Mouse (Mus musculus): ENCODE measurements around the gene Nup133.
A peak's percentile ranks its signal among the peaks of the same experiment; 100 is the strongest.

The Nup133 gene

DNA sequence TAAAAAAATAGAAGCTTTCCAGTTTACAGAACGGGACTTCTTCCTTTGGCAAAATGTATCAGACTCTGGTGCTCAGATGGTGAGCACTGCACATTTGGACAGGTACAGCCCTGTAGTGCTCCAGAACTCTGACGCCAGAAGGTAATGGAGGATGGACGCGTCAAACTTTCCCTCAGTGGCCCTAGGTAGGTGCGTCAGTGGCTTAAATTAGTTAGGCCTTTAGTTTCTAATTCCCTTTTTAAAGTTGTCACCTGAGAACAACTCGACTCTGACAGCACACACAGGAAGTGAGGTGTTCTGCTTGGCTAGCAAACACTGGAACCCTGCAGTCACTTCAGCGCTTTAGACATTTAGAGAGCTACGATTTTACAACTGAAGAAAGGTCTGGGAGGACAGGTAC is 4.6 kb upstream of the Nup133 start:
- DNase-seq (ENCODE audit: low spot score in 2 of 2): no peak

DNA sequence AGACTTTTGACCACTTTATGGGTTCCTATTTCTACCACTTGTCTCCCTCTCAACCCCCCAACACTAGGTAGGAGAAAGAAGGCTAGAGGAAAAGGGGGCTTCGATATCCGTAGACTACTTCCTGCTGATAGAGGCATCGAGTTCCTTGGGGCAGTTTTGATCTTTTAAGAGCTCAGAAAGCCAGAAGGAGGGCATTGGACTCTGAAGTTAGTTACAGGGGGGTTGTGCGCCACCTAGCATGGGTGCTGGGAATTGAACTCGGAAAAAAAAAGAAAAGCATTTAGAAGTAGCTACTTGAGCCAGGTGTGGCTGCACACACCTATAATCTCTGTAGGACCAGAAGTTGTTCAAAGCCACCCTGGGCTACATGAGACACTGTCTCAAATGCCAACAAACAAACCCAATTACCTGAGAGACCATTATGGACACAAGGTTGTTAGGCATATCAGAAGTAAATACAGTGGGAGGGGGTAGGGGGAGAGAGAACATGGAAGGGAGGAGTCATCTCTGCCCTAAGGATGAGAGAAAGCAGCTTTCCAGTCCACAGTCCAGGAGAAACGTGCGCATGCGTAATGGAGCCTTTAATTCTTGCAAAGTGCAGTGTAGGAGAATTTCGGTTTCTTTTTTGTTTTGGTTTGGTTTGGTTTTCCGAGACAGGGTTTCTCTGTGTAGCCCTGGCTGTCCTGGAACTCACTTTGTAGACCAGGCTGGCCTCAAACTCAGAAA is 1.2 kb upstream of the Nup133 start:
- DNase-seq (ENCODE audit: low spot score in 2 of 2): peak; percentile 53 to 67

DNA sequence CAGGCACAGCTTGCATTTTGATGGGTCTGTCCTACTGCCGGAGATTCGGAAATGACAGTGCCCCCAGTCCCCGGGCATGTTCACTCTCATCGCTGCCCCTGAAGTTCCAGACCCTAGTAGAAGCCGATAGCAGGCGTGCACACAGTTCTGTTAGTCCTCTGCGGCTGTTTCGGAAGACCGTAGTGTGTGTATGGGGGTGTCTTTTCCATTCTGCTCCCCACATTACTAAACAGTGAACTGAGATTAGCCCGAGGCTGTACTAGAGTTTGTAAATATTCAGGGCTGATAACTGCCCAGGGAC is 571 bp upstream of the Nup133 start:
- DNase-seq (ENCODE audit: low spot score in 2 of 2): no peak

DNA sequence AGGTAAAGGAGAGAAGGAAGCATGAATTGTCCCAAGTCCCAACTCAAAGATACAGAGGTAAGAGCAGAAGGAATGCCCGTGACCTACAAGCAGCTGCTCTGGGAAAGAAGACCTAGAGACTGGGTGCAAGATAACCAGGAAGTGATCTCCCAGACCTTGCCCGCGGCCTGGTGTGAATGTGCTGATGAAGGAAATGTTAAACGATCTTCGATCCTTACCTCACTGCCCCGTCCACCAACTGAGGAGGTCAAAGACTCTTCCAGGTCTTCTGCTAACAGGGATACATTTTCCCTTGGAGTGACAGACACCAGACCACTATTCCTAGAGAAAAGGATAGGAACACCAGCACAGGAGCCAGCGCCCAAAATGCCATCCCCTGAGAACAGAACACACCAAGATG is 20.0 kb downstream of the Nup133 start:
- no peak for DNase-seq (ENCODE audit: low spot score in 2 of 2)

DNA sequence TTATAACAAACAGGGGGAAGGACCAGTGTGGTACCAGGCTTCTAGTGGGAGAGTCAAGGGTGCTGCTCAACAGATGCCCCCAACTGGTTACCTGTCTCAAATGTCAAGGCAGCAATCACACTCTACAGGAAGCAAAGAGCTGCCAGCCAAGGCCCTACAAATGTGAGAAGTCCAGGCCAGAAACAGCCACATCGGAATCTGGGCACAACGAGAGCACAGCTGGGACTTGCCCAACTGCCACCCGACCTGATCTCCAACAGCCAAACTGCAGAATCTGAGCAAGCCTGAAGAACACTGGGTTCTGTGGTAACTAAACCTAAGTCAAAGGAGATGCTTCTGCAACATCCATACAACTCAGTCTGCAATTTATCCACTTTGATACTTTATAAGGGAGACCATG is 23.4 kb downstream of the Nup133 start:
- DNase-seq (ENCODE audit: low spot score in 2 of 2): no peak

DNA sequence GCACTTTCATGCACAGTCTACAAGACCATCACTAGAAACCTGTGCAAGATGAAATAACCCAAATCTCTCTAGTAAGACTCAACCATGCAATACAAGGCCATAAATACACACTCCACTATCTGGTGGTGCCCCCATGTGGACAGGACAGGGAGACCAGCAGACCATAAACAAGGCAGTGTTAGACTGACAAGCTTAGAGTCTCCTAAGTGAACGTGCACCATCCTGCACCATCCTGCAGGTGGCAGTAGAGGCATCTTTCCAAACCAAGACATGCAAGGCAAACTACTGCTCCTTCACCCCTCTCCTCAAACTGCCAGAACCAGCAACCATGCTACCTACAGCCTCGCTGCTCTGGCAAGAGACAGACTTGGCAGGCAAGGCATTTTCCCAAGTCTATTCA is 24.3 kb downstream of the Nup133 start:
- DNase-seq (ENCODE audit: low spot score in 2 of 2): peak; percentile 90 to 92

DNA sequence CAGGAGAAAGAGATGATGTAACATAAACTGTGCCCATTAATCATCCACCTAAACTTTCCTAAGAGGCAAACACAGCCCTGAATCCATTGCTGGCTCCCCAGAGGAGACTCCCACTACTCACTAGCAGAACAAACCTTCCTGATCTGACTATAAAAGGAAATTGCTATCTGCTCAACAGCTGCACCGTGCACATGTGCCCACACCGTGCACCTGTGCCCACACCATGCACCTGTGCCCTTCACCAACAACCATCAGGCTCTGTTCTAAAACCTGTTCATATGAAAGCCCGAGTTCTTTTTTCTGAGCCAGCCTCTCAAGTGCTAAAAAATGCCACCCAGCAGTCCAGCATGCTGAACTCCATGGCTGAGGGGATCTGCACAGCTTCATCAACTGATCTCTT is 34.4 kb downstream of the Nup133 start:
- no peak for DNase-seq (ENCODE audit: low spot score in 2 of 2)

DNA sequence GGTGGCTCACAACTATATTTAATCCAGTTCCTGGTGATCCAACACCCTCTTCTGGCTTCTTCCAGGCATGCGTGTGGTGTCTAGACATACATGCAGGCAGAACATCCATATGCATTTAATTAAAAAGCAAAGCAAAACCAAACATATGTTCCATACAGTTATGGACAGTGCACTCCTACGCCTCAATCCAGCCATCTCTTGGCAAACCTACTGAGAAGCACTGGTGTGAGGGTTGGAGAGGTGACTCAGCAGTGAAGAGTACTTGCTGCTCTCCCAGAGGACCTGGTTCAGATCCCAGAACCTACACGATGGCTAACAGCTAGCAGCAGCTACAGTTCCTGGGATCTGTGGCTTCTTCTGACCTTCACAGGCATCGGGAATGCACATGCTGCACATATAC is 36.8 kb downstream of the Nup133 start:
- DNase-seq (ENCODE audit: low spot score in 2 of 2): peak; percentile 50 to 54

DNA sequence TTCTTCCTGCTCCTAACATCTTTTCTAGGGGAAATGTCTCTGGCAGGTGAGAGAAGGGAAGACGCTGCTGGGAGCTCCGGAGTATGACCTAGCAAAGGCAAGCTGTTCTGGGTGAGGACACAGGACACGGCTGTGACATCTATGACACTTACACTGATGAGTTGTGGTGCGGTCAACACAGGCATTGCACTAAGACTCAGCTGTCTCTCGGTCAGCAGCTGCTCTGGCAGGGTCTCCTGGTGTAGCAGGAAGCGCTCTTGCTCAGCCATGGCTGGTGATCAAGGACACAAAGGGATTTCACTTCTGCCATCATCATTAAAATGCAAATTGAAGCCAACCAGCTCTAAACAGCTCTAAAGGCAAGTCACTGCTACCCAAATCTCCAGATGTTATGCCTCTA is 41.5 kb downstream of the Nup133 start:
- no peak for DNase-seq (ENCODE audit: low spot score in 2 of 2)

DNA sequence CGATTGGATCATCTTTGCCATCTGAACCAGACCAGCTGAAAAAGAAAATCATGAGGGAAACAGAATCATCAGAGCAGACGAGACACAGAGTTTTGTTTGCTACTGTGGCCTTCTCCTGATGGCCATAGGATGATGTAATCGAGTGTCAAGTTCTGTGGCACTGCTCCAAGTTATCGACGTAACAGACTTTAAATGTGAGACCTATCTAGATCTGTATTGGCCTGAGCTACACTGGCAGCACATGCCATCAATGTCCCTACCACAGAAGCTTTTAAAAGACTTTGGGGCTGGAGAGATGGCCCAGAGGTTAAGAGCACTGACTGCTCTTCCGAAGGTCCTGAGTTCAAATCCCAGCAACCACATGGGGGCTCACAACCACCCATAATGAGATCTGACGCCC is 46.4 kb downstream of the Nup133 start:
- no peak for DNase-seq (ENCODE audit: low spot score in 2 of 2)

DNA sequence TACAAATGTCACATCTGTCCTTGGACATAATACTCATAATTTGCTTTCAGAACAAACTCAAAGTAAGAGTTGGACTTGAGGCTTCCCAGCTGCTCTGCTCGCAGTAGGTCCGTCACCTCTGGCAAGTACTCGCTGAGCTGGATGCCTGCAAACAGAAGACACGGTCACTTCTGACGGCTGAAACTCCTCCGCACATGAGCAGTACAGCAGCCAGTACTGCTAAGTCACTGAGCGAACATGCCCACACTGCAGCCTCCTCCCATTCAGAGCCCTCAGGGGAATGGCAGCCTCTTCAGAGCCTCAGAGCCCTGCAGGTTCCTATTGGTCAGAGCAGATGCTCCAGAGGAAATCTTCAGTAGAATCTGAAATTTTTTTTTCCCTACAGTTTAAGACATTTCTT is 49.7 kb downstream of the Nup133 start:
- DNase-seq (ENCODE audit: low spot score in 2 of 2): no peak

DNA sequence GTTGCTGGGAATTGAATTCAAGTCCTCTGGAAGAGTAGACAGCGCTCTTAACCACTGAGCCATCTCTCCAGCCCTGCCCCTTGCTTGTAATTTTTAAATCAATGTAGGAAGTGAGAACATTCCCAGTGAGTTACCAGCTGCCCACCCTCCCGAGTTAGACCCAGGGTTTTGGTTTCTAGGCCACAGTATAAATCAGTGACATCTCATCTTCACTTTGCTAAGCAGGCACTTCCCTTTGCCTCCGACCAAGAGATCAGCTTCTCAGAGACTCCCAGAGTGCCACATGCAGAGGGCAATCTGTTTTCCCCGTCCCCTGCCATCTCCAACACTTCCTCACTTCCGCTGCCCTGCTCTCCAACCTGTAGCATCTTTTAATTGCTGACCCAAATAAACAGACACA is 50.5 kb downstream of the Nup133 start:
- DNase-seq (ENCODE audit: low spot score in 2 of 2): no peak

DNA sequence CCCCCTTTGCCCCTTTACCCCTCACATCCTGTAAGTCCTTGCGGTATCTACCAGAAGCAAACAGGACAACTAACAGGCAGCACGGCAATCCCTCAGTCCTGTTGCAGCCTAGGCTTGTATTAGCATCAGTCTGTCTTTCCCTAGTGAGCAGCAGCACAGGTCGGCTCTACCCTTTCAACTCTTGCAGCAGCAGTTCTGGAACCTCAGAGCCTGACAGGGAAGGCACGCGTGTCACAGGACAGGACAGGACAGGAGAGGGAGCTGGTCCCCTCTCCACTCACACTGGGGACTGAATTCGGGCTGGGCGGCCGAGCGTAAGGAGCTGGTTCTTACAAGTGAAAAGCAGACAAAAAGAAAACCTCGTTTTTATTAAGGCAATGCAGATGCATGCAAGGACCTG is 52.3 kb downstream of the Nup133 start:
- no peak for DNase-seq (ENCODE audit: low spot score in 2 of 2)

DNA sequence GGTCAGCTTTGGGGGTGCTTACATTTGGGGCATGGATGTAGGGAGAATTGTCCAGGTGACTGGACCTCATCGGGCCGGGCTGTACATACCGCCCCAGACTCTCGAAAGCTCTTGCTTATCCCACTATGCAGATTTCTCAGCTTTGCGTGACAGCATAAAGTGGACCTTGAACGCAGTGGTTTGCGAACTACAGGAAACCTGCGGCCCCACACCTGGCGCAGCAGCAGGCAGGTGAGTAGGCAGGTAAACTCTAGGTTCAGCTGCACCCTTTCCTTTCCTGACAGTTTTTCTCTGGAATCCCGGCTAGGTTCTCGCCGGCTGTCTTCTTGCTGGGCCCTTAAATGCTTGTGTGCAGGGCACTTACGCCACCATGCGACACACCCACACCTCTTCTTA is 52.7 kb downstream of the Nup133 start:
- DNase-seq (ENCODE audit: low spot score in 2 of 2): no peak

DNA sequence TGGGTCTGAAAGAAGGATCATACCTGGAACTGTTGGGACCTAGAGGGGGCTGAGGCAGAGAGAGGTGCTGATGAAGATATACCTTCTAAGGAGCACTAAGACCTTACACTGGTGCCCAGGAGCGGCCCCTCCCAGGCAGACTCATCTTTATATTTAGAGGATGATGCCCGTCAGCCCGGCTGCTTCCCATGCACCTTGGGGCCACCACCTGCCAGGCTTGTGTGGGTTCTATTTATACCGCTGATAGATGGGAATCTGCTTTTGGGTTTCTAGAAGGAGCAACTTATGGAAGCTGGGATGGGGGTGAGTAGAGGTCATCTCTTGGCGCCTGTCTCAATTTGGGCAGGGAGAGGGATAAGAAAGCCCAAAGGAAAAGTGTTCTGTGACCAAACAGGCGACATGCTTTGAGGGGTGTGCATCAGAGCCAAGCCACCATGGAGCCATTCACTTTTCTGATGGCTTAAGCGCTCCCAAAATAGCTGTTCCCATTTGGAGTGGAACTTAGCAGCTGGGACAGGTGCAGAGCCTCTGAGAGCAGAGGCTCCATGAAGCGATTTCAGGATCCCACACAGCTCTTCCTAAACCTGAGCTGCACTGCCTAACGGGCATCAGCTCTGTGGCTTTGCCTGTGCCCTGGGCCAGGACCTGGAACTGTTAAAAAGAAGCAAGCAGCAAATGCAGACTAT is 53.2 kb downstream of the Nup133 start:
- DNase-seq (ENCODE audit: low spot score in 2 of 2): no peak

DNA sequence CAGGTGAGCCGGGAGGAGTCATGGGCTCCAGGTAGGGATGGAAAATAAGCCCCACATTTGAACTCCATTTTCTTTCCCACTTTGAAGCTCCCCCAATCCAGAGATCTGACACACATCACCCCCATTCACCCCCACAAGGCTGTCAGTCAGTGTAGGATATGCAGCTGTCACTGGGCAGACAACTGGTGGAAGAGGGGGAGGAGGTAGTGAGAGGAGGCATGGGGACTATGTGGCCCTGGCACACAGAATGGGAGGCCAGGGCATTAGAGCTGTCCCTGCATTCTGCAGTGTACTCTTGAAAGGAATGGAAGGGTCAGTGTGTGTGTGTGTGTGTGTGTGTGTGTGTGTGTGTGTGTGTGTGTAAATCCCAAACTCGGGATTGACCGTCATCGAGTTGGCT is 53.8 kb downstream of the Nup133 start:
- DNase-seq (ENCODE audit: low spot score in 2 of 2): no peak

DNA sequence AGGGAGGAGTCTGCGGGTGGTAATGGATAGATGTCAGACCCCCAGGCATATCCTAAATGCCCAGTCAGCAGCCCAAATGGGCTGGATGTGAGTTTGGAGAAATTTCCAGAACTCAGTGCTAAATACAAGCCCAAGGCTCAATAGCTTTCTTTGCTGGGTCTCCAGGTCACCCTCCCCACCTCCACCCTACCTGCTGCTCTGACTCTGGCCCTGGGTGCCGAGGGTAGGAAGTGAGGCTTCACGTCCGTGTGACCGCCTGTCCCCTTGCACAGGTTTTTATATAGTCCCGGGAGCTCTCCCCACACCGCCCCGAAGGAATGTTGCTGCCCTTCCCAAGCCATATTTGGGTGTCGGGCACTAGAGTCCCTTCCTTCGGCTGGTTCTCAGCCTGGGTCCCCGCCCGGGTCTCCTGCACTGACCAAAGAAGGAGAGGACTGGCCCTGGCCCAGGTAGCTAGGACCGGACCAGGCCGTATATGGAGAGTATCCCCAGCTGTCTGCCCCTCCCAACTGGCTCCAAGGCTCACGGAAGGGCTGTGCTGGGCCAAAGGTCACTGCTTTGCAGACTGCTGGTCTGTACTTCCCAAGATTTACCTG is 54.5 kb downstream of the Nup133 start, which contains the start of gene Acta1:
Gene Acta1, minus strand, starts transcription at position 250 of the 596 bp plus-strand sequence.
- DNase-seq (ENCODE audit: low spot score in 2 of 2): no peak

DNA sequence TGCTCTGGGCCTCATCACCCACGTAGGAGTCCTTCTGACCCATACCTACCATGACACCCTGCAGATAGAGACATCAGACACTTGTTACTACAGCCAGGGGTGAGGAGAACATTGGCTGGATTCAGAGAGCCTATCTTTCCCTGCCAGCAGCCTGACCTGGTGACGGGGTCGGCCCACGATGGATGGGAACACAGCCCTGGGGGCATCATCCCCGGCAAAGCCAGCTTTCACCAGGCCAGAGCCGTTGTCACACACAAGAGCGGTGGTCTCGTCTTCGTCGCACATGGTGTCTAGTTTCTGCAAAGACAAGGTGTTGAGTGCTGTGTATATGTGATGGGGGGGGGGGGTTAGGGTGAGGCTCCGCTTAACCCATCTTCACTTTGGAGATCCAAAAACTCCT is 55.7 kb downstream of the Nup133 start:
- DNase-seq (ENCODE audit: low spot score in 2 of 2): no peak

DNA sequence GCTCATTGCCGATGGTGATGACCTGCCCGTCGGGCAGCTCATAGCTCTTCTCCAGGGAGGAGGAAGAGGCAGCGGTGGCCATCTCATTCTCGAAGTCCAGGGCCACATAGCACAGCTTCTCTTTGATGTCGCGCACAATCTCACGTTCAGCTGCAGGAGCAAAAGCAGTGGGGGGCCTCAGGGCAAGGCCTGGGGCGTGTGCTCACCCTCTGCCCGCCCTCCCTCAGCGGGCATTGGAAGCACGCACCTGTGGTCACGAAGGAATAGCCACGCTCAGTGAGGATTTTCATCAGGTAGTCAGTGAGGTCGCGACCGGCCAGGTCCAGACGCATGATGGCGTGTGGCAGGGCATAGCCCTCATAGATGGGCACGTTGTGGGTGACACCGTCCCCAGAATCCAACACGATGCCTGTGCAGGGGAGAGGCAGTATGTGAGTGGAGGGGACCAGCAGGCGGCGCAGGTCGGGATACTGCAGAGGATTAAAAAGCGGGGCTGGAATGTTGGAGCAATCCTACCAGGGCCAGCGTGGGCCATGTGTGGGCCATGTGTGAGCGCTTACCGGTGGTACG is 56.4 kb downstream of the Nup133 start:
- DNase-seq (ENCODE audit: low spot score in 2 of 2): no peak

DNA sequence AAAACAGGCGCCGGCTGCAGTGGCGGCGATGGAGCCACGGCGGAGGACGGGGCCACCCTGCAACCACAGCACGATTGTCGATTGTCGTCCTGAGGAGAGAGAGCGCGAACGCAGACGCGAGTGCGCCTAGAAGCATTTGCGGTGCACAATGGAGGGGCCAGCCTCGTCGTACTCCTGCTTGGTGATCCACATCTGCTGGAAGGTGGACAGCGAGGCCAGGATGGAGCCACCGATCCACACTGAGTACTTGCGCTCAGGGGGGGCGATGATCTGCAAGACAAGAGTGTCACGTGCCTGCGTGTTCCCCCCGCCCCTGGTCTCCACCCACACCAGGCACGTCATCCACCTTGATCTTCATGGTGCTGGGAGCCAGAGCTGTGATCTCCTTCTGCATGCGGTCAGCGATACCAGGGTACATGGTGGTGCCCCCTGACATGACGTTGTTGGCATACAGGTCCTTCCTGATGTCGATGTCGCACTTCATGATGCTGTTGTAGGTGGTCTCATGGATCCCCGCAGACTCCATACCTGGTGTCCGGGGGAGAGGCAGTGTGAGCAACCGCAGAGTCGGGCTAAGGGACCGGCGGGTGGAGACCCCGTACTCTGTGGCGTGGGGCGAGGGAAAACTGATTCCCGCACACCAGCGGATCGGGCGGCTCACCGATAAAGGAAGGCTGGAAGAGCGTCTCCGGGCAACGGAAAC is 57.0 kb downstream of the Nup133 start:
- peak; percentile 88 to 91 for DNase-seq (ENCODE audit: low spot score in 2 of 2)

DNA sequence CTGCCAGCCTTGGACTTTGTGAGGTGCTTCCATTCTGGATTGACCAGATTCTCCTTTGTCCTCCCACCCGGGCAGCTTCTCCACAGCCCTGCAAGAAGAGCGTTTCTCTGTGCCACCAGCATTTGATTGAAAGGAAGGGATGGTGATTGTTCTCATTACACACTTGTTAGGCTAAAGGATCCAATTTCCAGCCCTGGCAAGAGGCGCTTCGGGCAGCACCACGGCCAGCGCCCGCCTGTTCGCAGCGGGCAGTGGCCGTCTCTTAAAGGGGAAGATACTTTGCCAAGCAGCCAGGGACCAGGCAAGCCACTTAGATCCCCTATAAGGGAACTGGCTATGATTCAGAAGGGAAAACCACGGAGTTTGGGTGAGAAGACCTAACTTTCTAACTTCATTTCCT is 57.8 kb downstream of the Nup133 start:
- no peak for DNase-seq (ENCODE audit: low spot score in 2 of 2)

DNA sequence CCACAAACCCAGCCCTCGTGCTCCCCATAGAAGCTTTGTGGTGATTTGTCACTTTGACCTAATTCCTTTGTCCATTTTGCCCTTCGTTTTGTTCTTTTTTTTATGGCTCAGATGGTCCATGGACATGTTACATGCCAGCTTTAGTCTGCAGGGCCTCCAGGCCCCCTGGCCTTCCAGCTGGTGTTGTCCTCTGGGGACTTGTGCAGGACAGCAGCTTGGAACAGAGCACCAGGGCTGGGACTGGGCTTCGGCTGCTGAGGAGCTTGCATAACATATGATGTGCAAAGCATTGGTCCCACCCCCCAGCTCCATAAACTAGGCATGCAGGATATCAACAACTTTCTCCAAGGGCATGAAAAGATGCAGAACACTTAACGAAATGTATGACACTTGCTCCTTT is 59.3 kb downstream of the Nup133 start:
- no peak for DNase-seq (ENCODE audit: low spot score in 2 of 2)
